Mouse (Mus musculus): ENCODE measurements around the gene Kcnk5. TPM values are rescaled to one million over a fixed set of nuclear protein-coding genes. Genes with fewer than 3 reads are reported as not detected.

The Kcnk5 gene
- polyA plus RNA-seq, 1 experiment from 2014 or later = 5.5 TPM

DNA sequence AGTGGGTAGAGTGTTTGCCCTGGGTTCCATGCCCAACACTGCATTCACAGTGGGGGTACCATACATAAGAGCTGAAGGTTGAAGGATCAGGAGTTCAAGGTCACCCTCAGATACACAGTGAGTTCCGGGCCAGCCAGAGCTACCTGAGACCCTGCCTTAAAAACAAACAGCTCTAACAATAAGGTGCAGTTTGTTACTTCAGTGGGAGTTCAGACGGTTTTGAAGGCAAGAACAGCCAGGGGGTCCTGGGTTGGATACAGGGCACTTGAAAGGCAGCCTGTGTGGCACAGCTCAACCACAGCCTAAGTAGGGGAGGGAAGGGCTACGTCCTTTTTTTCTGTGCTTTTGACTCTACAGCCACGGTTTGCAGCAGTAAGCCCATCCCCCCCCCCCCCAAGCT lies 3.0 kb downstream of the Kcnk5 start:
- Histone ChIP-seq H3K9ac (no peak overlapping the region), H3K27me3 (no peaks in the 10 kb centered on the region), H3K4me1 (peaks cover 25% of the 10 kb centered on the region), H3K27ac (replicated peaks) (no peak overlapping the region), H3K4me3 (replicated peaks) (no peak overlapping the region), H3K9me3 (replicated peaks) (no peaks in the 10 kb centered on the region), H3K36me3 (no peaks in the 10 kb centered on the region), H3K4me2 (replicated peaks) (no peak overlapping the region)
- ATAC-seq (ENCODE audit: insufficient number of reproducible peaks, low FRiP score, low TSS enrichment, low read depth) = no peak
- 24% methylated on average over 4 of the region's 4 CpGs for WGBS

DNA sequence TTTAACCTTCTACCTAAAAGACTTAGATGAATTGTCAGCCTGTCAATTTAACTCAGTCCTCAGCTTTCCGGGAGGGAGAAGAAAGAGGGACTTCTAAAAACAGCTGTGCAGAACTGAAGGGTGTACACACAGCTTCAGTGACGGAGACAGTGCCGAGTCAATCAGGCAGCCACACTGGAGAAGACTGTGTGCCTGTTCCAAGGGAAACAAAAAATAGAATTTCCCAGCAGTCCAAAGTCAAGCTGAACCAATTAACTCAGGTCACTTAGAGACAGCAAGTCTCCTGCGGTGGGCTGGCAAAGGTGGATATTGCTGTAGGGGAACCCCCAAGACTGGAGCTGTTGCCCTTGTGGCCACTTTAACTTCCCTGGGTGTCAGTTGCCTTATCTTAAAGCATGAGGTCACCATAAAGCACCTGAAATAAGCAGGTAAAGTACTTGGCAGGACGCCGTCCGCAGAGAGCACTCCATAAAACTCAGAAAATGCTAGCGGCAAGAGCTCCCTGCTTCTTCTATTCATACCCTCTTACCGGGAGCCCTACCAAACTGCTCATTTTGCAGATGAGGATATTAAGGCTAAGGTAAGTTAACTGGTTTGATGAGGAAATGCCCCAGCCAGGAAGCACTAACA lies 4.0 kb downstream of the Kcnk5 start:
- no peaks in the 10 kb centered on the region for H3K27me3 ChIP-seq
- ATAC-seq (ENCODE audit: insufficient number of reproducible peaks, low FRiP score, low TSS enrichment, low read depth) = no peak
- WGBS = 72% methylated on average over 9 of the region's 9 CpGs
- H3K4me1 ChIP-seq = peaks cover 25% of the 10 kb centered on the region
- no peak overlapping the region for H3K9ac ChIP-seq
- no peak overlapping the region for H3K4me2 ChIP-seq (replicated peaks)
- no peak overlapping the region for H3K27ac ChIP-seq (replicated peaks)
- no peaks in the 10 kb centered on the region for H3K9me3 ChIP-seq (replicated peaks)
- H3K4me3 ChIP-seq (replicated peaks) = no peak overlapping the region
- no peaks in the 10 kb centered on the region for H3K36me3 ChIP-seq

DNA sequence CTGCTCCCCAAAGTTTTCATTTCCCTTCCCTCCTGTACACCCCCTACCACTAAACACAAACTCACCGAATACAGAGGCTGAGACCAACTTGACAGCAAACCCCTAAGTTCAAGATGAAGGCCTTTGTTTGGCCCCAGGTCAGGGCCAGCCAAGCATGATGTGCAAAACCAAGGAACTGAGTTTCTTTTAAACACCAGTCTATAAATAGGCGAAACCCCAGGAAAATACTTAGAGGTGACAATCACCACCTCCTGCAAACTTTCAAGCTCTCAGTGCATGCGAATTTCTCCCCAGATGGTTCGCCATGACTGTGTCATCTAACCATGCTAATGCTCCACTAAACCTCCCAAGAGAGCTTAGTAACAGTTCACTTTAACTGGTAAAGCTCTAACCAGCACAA lies 5.9 kb downstream of the Kcnk5 start:
- no peak overlapping the region for H3K27ac ChIP-seq (replicated peaks)
- H3K9ac ChIP-seq = no peak overlapping the region
- H3K36me3 ChIP-seq = no peaks in the 10 kb centered on the region
- H3K9me3 ChIP-seq (replicated peaks) = no peaks in the 10 kb centered on the region
- H3K4me2 ChIP-seq (replicated peaks) = no peak overlapping the region
- no peaks in the 10 kb centered on the region for H3K27me3 ChIP-seq
- 88% methylated on average over 4 of the region's 4 CpGs for WGBS
- H3K4me3 ChIP-seq (replicated peaks) = no peak overlapping the region
- H3K4me1 ChIP-seq = peaks cover 15% of the 10 kb centered on the region
- no peak for ATAC-seq (ENCODE audit: insufficient number of reproducible peaks, low FRiP score, low TSS enrichment, low read depth)

DNA sequence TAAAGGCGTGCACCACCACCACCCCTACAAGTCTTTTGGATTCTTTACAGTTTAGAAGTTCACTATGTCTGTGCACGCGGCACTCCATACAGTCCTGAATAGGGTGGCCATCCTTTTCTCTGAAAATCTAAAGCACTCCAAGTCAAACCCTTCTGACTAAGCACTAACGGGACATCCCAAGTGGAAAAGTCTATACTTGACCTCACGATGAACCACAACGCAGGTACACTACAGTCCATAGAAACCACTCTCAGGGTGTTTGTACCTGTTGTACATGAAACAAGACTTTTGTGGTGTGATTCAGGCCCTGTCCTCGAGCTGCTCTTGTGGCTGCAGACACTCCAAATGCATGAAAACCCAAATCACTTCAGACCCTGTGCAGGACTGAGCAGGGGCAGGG lies 6.5 kb downstream of the Kcnk5 start:
- 95% methylated on average over 7 of the region's 7 CpGs for WGBS
- no peak overlapping the region for H3K9ac ChIP-seq
- H3K27me3 ChIP-seq = no peaks in the 10 kb centered on the region
- H3K4me2 ChIP-seq (replicated peaks) = no peak overlapping the region
- no peak for ATAC-seq (ENCODE audit: insufficient number of reproducible peaks, low FRiP score, low TSS enrichment, low read depth)
- H3K27ac ChIP-seq (replicated peaks) = no peak overlapping the region
- no peaks in the 10 kb centered on the region for H3K9me3 ChIP-seq (replicated peaks)
- peaks cover 9% of the 10 kb centered on the region; the same call in 1 of the 2 replicates for H3K4me1 ChIP-seq
- H3K4me3 ChIP-seq (replicated peaks) = no peak overlapping the region
- no peaks in the 10 kb centered on the region for H3K36me3 ChIP-seq

DNA sequence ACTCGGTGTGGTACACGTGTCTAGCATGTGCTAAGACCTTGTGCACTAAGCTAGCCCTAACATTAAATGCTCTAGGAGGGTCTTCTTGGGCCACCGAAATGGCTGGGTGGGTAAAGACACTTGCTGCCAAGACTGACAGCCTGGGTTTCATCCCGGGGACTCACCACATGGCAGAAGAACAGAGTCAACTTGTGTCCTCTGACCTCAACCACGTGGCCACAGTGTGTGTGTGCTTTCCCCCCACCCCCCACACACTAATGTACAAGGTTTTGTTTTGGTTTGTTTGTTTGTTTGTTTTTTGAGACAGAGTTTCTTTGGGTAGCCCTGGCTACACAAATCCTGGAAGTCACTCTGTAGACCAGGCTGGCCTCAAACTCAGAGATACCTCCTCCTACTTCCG lies 6.9 kb downstream of the Kcnk5 start:
- Histone ChIP-seq H3K4me3 (replicated peaks) (no peak overlapping the region), H3K4me1 (peaks cover 6% of the 10 kb centered on the region; the same call in 1 of the 2 replicates), H3K27ac (replicated peaks) (no peak overlapping the region), H3K4me2 (replicated peaks) (no peak overlapping the region), H3K9ac (no peak overlapping the region), H3K9me3 (replicated peaks) (no peaks in the 10 kb centered on the region), H3K27me3 (no peaks in the 10 kb centered on the region), H3K36me3 (no peaks in the 10 kb centered on the region)
- no peak for ATAC-seq (ENCODE audit: insufficient number of reproducible peaks, low FRiP score, low TSS enrichment, low read depth)
- WGBS = 82% methylated on average over 6 of the region's 6 CpGs

DNA sequence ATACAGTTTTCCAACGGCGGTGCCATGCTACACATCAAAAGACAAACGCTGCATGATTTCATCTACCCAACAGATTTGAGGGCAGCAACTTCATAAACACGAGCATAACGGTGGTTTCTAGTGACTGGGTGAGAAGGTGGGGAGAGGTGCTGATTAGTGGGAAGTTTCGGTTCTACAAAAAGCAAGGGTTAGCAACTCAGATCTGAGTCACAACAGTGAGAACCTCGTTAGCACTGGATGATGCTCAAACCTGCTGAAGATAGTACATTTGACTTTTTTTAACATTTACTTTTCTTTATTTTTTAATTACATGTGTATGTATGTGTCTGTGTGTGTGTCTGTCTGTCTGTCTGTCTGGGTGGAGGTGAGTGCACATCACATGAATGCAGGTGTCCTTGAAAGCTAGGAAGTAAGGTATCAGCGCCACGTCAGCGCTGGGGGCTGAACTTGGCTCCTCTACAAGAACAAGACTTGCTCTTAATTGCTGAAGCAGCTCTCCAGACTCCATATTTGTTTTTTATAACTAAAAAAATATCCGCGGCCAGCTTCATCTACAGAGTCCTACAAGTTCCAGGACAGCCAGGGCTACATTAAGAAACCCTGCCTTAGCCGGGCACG lies 7.6 kb downstream of the Kcnk5 start:
- H3K27me3 ChIP-seq = no peaks in the 10 kb centered on the region

DNA sequence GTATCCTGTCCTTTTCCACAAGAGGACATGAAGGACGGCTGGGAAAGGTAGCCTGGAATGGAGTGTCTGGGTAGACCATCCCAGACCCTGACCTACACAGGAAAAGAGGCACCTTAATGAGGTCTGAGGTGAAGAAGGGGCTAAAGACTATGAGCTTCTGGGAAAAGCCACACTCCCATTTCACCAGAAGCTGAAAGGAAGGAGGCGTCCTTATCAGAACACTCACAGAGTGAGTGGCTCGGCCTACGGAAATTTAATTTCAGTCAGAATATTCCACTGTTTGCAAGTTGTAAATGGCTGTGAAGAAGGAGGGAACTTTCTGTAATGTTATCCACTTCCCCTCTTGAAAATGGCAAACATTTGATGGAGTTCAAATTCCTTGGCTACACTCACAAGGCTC lies 8.7 kb downstream of the Kcnk5 start:
- Histone ChIP-seq H3K9ac (no peak overlapping the region), H3K36me3 (no peaks in the 10 kb centered on the region), H3K4me3 (replicated peaks) (no peak overlapping the region), H3K9me3 (replicated peaks) (no peaks in the 10 kb centered on the region), H3K27me3 (no peaks in the 10 kb centered on the region), H3K4me1 (no peaks in the 10 kb centered on the region), H3K4me2 (replicated peaks) (no peak overlapping the region), H3K27ac (replicated peaks) (no peak overlapping the region)
- WGBS = 73% methylated on average over 4 of the region's 4 CpGs
- no peak for ATAC-seq (ENCODE audit: insufficient number of reproducible peaks, low FRiP score, low TSS enrichment, low read depth)

More for the DNA sequence above, 7.6 kb downstream of the Kcnk5 start:
- Histone ChIP-seq H3K27ac (replicated peaks) (no peak overlapping the region), H3K9me3 (replicated peaks) (no peaks in the 10 kb centered on the region), H3K36me3 (no peaks in the 10 kb centered on the region), H3K4me1 (0 out of 2 replicates have a peak, but pooled peaks cover under 1% of the 10 kb centered on the region), H3K4me2 (replicated peaks) (no peak overlapping the region), H3K4me3 (replicated peaks) (no peak overlapping the region), H3K9ac (no peak overlapping the region)
- no peak for ATAC-seq (ENCODE audit: insufficient number of reproducible peaks, low FRiP score, low TSS enrichment, low read depth)
- WGBS = 86% methylated on average over 14 of the region's 14 CpGs

DNA sequence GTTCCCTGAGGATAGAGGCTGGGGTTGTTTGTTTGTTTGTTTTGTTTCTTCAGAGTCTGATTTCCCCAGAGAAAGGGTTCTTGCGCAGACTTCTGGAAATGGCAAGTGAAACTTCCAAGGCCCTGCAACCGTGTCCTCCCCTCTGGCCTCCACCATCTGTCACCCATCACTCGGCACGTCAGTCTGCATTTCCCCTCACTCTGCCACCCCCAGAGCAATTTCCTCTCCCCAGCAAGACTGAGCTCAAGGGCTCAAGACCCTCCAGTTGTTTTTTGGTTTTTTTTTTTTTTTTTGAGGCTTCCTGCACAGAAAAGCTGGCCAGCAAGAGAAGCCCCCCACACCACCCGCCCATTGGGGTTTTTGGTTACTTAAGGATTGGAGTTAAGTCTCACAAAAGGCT lies 9.1 kb downstream of the Kcnk5 start:
- 48% methylated on average over 5 of the region's 5 CpGs for WGBS
- Histone ChIP-seq H3K4me2 (replicated peaks) (no peak overlapping the region), H3K4me3 (replicated peaks) (no peak overlapping the region), H3K4me1 (no peaks in the 10 kb centered on the region), H3K9me3 (replicated peaks) (no peaks in the 10 kb centered on the region), H3K36me3 (no peaks in the 10 kb centered on the region), H3K27ac (replicated peaks) (no peak overlapping the region), H3K9ac (no peak overlapping the region), H3K27me3 (no peaks in the 10 kb centered on the region)
- no peak for ATAC-seq (ENCODE audit: insufficient number of reproducible peaks, low FRiP score, low TSS enrichment, low read depth)

DNA sequence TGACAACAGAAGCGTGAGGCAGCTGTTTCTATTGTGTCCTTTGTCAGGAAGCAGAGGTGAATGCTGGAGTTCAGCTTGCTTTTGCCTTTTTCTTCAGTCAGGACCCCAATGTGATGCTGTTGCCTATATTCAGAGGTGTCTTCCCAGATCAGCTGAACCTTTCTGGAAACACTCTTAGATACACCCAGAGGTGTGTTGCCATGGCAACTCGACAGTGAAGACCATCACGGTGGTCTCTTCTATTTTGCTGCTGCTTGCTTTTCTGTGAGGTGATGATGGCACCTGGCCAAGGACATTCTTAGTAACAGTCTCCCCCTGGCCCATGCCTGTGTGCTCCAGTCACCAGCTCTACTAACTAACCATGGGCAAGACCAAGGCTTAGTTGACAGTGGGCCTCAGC lies 9.8 kb downstream of the Kcnk5 start:
- Histone ChIP-seq H3K4me3 (replicated peaks) (no peak overlapping the region), H3K27ac (replicated peaks) (no peak overlapping the region), H3K4me1 (no peaks in the 10 kb centered on the region), H3K9ac (no peak overlapping the region), H3K9me3 (replicated peaks) (no peaks in the 10 kb centered on the region), H3K27me3 (no peaks in the 10 kb centered on the region), H3K36me3 (no peaks in the 10 kb centered on the region), H3K4me2 (replicated peaks) (no peak overlapping the region)
- WGBS = 77% methylated on average over 3 of the region's 3 CpGs
- ATAC-seq (ENCODE audit: insufficient number of reproducible peaks, low FRiP score, low TSS enrichment, low read depth) = no peak

DNA sequence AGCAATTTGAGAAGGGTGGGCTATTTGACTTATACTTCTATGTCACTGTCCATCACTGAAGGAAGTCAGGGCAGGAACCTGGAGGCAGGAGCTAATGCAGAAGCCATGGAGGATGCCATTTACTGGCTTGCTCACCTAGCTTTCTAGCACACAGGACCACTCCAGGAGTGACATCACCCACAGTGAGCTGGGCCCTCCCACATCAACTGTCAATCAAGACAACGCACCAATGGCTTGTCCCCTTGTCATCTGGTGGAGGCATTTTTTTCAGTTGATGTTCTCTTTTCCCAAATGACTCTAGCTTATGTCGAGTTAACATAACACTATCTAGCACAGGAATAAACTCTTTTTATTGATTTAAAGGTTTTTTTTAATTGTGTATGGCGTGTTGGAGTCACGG lies 12.4 kb downstream of the Kcnk5 start:
- no peaks in the 10 kb centered on the region for H3K36me3 ChIP-seq
- no peak overlapping the region for H3K4me2 ChIP-seq (replicated peaks)

DNA sequence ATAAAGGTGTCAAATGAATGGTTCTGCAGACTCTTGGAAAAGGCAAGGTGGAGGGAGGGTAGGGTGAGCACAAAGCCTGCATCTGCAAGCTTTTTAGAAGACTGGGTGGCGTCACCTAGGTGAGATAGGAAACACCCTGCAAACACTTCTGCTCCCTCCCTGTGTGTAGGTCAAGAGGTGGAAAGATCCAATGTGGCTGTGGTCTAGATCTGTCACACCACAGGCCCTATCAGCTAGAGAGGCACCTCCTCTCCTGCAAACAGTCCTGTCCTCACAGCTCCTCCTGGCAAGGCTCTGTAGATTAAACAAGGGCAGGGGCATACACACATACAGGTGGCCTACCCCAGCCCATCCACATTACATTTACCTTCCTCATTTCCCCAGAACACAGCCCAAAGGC lies 13.1 kb downstream of the Kcnk5 start:
- no peak for ATAC-seq (ENCODE audit: insufficient number of reproducible peaks, low FRiP score, low TSS enrichment, low read depth)
- no peaks in the 10 kb centered on the region for H3K27me3 ChIP-seq
- WGBS = 86% methylated on average over 1 of the region's 1 CpGs

More for the DNA sequence above, 12.4 kb downstream of the Kcnk5 start:
- ATAC-seq (ENCODE audit: insufficient number of reproducible peaks, low FRiP score, low TSS enrichment, low read depth) = no peak
- H3K27me3 ChIP-seq = no peaks in the 10 kb centered on the region
- H3K9me3 ChIP-seq (replicated peaks) = no peaks in the 10 kb centered on the region
- H3K4me1 ChIP-seq = 0 out of 2 replicates have a peak, but pooled peaks cover 8% of the 10 kb centered on the region
- no peak overlapping the region for H3K27ac ChIP-seq (replicated peaks)
- WGBS = 91% methylated on average over 4 of the region's 4 CpGs
- H3K9ac ChIP-seq = no peak overlapping the region
- H3K4me3 ChIP-seq (replicated peaks) = no peak overlapping the region

DNA sequence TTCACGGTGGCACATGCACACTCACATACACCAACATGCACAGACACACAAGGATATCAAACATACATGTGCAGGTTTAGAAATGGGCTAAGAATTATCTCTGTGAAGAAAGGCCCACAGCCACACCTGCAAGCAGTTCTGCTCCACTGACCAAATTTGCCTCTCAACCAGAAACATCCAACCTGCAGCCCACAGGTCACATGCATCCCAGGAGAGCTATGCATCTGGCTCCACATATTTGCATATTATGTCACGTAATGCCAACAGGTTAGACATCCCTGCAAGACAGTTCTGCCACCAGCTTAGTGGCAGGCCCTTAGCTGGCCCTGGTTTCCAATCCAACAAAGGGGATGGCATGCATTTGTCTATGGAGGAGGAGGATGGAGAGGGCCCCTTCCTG lies 13.6 kb downstream of the Kcnk5 start:
- no peak for ATAC-seq (ENCODE audit: insufficient number of reproducible peaks, low FRiP score, low TSS enrichment, low read depth)
- WGBS = 93% methylated on average over 2 of the region's 2 CpGs
- Histone ChIP-seq H3K27ac (replicated peaks) (no peak overlapping the region), H3K9ac (no peak overlapping the region), H3K36me3 (no peaks in the 10 kb centered on the region), H3K9me3 (replicated peaks) (no peaks in the 10 kb centered on the region), H3K27me3 (no peaks in the 10 kb centered on the region), H3K4me1 (0 out of 2 replicates have a peak, but pooled peaks cover 8% of the 10 kb centered on the region), H3K4me2 (replicated peaks) (no peak overlapping the region), H3K4me3 (replicated peaks) (no peak overlapping the region)

More for the DNA sequence above, 13.1 kb downstream of the Kcnk5 start:
- Histone ChIP-seq H3K4me1 (0 out of 2 replicates have a peak, but pooled peaks cover 8% of the 10 kb centered on the region), H3K36me3 (no peaks in the 10 kb centered on the region), H3K4me3 (replicated peaks) (no peak overlapping the region), H3K9me3 (replicated peaks) (no peaks in the 10 kb centered on the region), H3K27ac (replicated peaks) (no peak overlapping the region), H3K4me2 (replicated peaks) (no peak overlapping the region), H3K9ac (no peak overlapping the region)

Data from embryonic facial prominence, embryonic 15.5 days (tissue).